Mouse (Mus musculus) left cerebral cortex, postnatal 25 days (tissue): ENCODE data around the gene Alb. TPM values are rescaled to one million over a fixed set of nuclear protein-coding genes. Genes with fewer than 3 reads are reported as not detected.
A peak's percentile ranks its signal among the peaks of the same experiment; 100 is the strongest.

Source experiments
- DNase-seq, 2 experiments: peaks; one replicate each; pipeline ENCODE4 v3.0.0; 2022; ENCODE audit warnings: low spot score in 2 of 2, mixed read lengths in 1 of 2
- intact Hi-C: fragments of 180-260 bp; cut with DNase I; formaldehyde crosslinking; loops from one replicate; pipeline ENCODE4 v1.15.1; 2025
- total RNA-seq, 2 experiments: library from RNA; stranded (reverse); gene quantifications; 2 replicates each; pipeline ENCODE4 v1.2.3; 2021

Alb gene
- not detected for total RNA-seq

DNA sequence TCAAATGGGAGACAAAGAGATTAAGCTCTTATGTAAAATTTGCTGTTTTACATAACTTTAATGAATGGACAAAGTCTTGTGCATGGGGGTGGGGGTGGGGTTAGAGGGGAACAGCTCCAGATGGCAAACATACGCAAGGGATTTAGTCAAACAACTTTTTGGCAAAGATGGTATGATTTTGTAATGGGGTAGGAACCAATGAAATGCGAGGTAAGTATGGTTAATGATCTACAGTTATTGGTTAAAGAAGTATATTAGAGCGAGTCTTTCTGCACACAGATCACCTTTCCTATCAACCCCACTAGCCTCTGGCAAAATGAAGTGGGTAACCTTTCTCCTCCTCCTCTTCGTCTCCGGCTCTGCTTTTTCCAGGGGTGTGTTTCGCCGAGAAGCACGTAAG, at the start of gene Alb:
TSS of gene Alb (plus strand) at position 279 of the 400 bp plus-strand sequence.
- no peak for DNase-seq
- intact Hi-C loops = no loop called here

- no peak for DNase-seq
- intact Hi-C loops = no loop called here
Observed at GRCm38 (mm10) chr5:90414142-90414924, 46.4 kb upstream of the Alb start.

DNA sequence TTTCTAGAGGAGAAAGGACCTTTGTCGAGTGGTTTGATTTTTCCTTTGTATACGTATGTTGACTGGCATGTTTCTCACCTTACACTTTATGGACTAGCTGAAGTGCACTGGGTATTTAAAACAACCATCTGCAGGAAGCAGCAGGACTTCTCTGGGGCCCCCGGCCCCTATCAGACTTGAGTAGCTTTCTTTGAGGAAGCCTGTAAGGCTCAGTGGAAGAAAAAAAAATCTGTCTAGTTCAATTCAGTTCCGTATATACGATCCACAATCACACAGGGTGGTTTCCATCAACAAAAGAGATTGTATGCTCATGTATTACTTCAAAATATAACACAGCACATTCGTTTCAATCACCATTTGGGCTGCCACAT, 45.8 kb upstream of the Alb start:
- no peak for DNase-seq
- intact Hi-C loops = no loop called here

- DNase-seq = no peak
- intact Hi-C loops = no loop called here
Observed at GRCm38 (mm10) chr5:90424625-90425024, 36.1 kb upstream of the Alb start.

GRCm38 (mm10) chr5:90425191-90425590, 35.5 kb upstream of the Alb start:
- no peak for DNase-seq
- intact Hi-C loops = no loop called here

- intact Hi-C loops = no loop called here
- DNase-seq = no peak
Observed at GRCm38 (mm10) chr5:90431053-90431452, 29.6 kb upstream of the Alb start.

- intact Hi-C loops = no loop called here
- DNase-seq = no peak
Observed at GRCm38 (mm10) chr5:90439157-90439556, 21.5 kb upstream of the Alb start.

- DNase-seq = no peak
- intact Hi-C loops = no loop called here
Observed at GRCm38 (mm10) chr5:90447577-90447976, 13.1 kb upstream of the Alb start.

GRCm38 (mm10) chr5:90449961-90450360, 10.7 kb upstream of the Alb start:
- DNase-seq = no peak
- intact Hi-C loops = no loop called here

GRCm38 (mm10) chr5:90452711-90453110, 8.0 kb upstream of the Alb start:
- peak; percentile 11 to 48 for DNase-seq
- intact Hi-C loops = no loop called here

GRCm38 (mm10) chr5:90457241-90457640, 3.5 kb upstream of the Alb start:
- intact Hi-C loops = no loop called here
- DNase-seq = no peak

DNA sequence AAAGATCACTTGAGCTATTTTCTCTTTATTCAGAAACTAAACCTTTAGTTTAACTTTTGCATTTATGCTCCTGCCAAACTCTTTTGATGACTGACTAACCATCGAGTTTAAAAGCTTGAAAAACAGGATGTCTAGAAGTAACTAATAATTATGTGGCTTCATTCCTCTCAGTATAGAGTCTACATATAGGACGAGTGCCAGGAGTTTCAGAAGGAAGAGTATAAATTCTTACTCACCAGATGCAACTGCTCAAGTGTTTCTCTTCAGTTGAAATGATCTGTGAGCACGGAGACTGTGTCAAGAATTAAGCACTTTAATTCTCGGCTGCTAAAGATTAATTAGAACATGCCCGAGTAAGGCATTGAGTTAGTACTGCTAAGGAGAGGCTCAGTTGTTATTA, 2.0 kb upstream of the Alb start:
- intact Hi-C loops = no loop called here

DNA sequence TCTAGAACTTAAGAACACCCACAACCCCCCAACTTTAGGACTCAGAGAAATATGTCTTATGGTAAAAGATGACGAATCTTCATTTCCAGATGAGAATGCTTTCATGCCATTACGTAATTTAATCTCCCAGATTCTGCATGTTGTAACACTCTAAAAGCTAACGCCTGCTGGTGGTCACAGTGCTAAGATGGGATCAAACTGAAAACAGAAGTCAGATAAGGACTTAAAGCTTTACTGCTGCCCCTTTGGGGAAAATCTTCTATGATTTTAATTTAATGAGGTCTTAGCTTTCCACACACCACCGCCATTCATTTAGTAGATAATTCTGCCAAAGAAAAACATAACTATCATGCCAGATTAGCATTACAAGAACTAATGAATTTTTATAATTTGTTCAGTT, 6.1 kb downstream of the Alb start:
- no peak for DNase-seq
- intact Hi-C loops = no loop called here

More for the DNA sequence above, 2.0 kb upstream of the Alb start:
- no peak for DNase-seq

DNA sequence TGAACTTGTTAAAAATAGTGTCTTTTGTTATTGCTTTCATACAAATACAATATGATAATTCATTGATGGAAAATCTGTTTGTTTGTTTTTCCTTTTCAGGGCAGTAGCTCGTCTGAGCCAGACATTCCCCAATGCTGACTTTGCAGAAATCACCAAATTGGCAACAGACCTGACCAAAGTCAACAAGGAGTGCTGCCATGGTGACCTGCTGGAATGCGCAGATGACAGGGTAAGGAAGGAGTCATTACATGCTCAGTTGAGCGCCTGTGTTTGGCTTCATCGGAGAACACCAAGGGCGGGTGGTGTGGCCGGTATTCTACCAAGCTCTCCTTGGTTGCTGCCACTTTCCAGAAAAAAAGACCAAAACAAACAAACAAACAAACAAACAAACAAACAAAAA, 6.5 kb downstream of the Alb start:
- intact Hi-C loops = no loop called here
- no peak for DNase-seq

GRCm38 (mm10) chr5:90470836-90471235, 10.1 kb downstream of the Alb start:
- DNase-seq = no peak
- intact Hi-C loops = no loop called here

DNA sequence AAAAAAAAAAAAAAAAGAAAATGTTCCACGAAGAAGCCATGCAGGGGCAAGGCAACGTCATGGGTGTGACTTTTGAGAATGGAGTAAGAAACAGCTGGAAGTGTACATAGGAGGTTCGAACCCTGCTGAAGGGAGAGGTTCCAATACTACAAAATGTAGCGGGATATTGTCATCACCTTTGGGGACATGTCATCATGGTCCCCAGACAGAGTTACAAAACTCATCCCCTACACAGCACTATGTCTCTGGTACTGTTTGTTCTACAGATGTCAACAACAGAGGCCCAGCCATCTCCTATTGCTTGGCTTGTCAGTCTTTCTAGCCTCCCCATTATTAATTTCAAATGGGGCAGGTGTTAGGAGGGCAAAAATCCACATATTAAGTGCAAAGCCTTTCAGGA, 13.2 kb downstream of the Alb start:
- no peak for DNase-seq
- intact Hi-C loops = no loop called here

DNA sequence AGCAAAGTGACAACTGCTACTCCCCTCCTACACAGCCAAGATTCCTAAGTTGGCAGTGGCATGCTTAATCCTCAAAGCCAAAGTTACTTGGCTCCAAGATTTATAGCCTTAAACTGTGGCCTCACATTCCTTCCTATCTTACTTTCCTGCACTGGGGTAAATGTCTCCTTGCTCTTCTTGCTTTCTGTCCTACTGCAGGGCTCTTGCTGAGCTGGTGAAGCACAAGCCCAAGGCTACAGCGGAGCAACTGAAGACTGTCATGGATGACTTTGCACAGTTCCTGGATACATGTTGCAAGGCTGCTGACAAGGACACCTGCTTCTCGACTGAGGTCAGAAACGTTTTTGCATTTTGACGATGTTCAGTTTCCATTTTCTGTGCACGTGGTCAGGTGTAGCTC, 13.7 kb downstream of the Alb start:
- intact Hi-C loops = no loop called here

DNA sequence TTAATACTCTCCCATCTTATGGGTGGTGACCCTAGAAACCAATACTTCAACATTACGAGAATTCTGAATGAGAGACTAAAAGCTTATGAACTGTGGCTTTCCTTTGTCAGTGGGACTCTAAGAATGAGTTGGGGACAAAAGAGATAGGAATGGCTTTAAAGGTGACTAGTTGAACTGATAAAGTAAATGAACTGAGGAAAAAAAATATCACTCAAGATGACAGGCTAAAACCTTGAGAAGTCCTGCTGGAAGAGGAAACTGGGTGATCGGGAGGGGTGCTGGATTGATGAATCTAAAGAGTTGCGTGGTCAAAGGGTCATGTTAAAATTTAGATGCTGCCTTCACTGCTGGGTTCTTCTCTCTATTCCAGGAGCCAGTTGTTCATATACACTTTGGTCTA, 16.0 kb downstream of the Alb start:
- DNase-seq = no peak
- intact Hi-C loops = no loop called here

More for the DNA sequence above, 13.7 kb downstream of the Alb start:
- DNase-seq = no peak

GRCm38 (mm10) chr5:90477308-90478140, 16.8 kb downstream of the Alb start:
- no peak for DNase-seq
- intact Hi-C loops = no loop called here

DNA sequence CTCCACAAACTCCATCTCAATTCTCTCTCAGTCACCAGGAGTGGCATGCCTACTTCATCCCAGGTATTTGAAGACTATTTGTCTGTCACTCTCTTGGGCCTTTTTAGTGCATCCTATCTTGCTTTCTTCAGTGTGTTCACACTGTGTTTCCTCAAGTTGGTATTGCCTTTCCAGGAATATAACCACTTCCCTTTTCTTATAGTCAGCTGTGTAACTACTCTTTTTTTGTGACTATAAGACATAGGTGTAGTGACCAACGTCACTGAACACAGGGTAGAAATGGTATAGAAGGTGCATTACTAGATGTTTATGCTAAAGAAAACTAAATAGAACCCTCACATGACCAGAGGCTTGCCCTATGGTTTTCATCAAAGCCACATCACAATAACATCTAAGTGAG, 18.2 kb downstream of the Alb start:
- intact Hi-C loops = no loop called here
- DNase-seq = no peak

DNA sequence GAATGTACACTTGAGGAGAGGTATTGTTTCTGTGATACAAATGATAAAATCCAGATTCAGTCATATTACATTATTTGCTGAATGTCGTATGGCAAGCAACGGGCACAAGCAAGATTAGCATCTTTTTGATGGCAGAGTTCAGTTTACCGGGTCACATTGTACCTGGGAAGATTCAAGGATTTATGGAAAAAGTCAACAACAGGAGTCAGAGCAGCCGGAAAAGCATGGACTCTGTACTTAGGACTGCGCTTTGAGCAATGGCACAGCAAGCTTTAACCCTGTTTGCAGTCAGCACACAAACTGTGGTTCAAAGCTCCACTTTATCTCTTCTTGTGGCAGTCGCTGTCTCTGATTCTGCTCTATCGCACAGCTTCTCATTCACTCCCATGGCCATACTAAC, 24.9 kb downstream of the Alb start:
- no peak for DNase-seq
- intact Hi-C loops = no loop called here
